Mouse (Mus musculus): ENCODE data around the gene Olfr810. TPM values are rescaled to one million over a fixed set of nuclear protein-coding genes. Genes with fewer than 3 reads are reported as not detected.

Gene Olfr810
- not detected in 2 replicates for polyA plus RNA-seq (2012; rRNA removed)

DNA sequence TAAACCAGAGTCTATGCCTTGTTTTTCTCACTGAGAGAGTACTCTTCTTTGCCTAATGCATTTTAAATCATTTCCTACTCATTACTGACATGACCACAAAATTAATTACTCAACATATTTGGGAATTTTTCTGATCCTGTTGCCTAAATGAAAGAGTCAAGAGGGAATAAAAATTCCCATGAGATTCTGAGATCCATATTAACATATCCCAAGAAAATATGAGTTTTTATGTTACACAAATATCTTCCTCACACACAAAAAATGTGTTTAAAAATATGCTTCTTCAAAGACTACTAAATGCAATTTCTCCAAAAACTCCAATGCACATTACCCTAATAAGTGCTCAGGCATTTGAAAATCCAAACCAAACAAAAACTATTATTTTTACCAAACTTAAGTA, at the start of gene Olfr810:
Gene Olfr810, minus strand, starts transcription at position 101 of the 400 bp plus-strand sequence.
- DNase-seq (ENCODE audit: low read depth, low spot score) = no peak

DNA sequence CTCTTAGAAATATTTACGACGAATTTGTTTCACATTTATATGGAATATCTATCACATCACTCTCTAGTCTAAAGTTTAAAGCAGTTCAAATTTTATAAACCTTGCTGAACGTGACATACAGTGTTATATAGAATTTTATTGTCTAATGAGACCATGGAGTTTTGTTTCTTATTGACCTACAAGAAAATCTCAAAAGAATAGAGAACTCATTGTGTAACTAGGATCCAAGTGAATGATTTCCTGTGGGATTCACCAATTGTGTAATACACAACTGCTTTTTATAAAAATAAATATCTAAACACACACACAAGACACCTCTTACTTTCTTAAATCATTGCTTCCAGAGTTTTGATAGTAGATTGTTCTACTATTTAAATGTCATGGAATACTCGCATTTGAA, 9.6 kb upstream of the Olfr810 start, which contains the start of gene Olfr811:
Gene Olfr811, minus strand, starts transcription at position 101 of the 400 bp plus-strand sequence.
- no peak for DNase-seq (ENCODE audit: low read depth, low spot score)
- WGBS = 72% methylated on average over 4 of the region's 4 CpGs

DNA sequence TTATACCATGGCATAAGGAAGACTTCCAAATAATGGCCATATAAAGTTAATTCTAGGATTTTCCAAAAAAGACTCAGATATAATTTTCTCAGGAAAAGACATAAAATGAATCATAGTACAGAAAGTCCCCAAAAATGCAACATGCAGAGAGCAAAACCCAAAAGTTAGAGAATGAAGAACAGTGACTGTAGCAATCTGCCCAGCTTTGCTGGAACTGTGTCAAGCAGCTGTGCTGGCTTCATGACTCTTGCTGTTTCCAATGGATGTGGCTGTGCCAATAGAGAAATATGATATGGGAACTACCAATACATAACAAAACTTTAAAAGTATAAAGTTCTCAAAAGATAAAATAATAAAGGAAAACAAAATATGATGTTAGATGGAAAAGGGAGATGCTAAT, 16.6 kb downstream of the Olfr810 start:
- DNase-seq (ENCODE audit: low read depth, low spot score) = no peak

- DNase-seq (ENCODE audit: low read depth, low spot score) = no peak
These were observed 20.4 kb downstream of the Olfr810 start, which contains the start of gene Olfr809 for GRCm38 (mm10) chr10:129774338-129774737. TSS of gene Olfr809 (plus strand) at chr10:129774638.

GRCm38 (mm10) chr10:129765182-129765581, 29.5 kb downstream of the Olfr810 start, which contains the start of gene Olfr808:
TSS of gene Olfr808 (plus strand) at chr10:129765482.
- DNase-seq (ENCODE audit: low read depth, low spot score) = no peak
- 83% methylated on average over 1 of the region's 1 CpGs for WGBS

DNA sequence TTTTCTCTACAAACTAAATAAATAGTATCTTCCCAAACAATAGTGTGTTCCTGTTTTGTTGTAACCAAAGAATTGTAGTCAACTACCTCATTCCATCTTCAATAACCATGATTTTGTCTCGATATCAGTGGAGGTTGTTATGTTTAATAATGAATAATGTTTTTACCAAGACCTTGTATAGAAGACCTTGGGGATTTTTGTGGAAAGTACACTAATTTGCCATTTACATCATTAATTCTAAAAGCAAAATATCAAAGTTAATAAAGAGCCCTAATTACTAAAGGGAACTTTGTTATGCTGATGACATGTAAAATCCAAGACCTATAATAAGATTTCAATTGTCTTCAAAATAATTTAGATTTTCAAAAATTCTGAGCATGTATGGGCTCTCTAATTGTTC, 37.0 kb downstream of the Olfr810 start, which contains the start of gene Olfr807:
Gene Olfr807, minus strand, starts transcription at position 101 of the 400 bp plus-strand sequence.
- WGBS = 78% methylated on average over 1 of the region's 1 CpGs
- DNase-seq (ENCODE audit: low read depth, low spot score) = no peak

DNA sequence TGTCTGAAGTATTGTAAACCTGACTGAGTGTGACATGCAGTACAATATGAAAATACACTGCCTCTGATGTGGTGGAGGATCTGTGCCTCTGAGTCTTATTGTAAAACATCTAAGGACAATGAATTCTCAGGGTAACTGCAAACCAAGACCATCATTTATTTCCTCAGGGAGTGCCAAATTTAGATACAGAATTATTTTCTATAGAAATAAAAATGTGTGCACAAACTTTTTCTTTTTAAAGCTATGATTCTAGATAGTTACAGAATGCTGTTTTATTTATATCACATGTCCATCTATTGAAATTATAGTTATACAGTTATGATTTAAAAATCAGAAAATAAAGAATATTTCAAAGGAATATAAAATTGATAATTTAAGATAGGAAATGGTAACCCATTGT, 52.9 kb downstream of the Olfr810 start, which contains the start of gene Olfr806:
Gene Olfr806, minus strand, starts transcription at position 101 of the 400 bp plus-strand sequence.
- no peak for DNase-seq (ENCODE audit: low read depth, low spot score)

Other genes starting within 250 kb of the Olfr810 start
- gene Olfr794, start 227.3 kb downstream of the Olfr810 start, polyA plus RNA-seq (2012; rRNA removed) = not detected in 2 replicates
- gene Olfr796, start 182.3 kb downstream of the Olfr810 start, polyA plus RNA-seq (2012; rRNA removed) = not detected in 2 replicates
- gene Olfr798, start 167.0 kb downstream of the Olfr810 start, polyA plus RNA-seq (2012; rRNA removed) = not detected in 2 replicates
- gene Olfr799, start 157.4 kb downstream of the Olfr810 start, polyA plus RNA-seq (2012; rRNA removed) = not detected in 2 replicates
- not detected in 2 replicates for gene Olfr800, start 137.2 kb downstream of the Olfr810 start, polyA plus RNA-seq (2012; rRNA removed)
- not detected in 2 replicates for gene Olfr801, start 121.1 kb downstream of the Olfr810 start, polyA plus RNA-seq (2012; rRNA removed)
- gene Olfr802, start 106.7 kb downstream of the Olfr810 start, polyA plus RNA-seq (2012; rRNA removed) = not detected in 2 replicates
- gene Olfr803, start 100.6 kb downstream of the Olfr810 start, polyA plus RNA-seq (2012; rRNA removed) = not detected in 2 replicates
- not detected in 2 replicates for gene Olfr804, start 91.7 kb downstream of the Olfr810 start, polyA plus RNA-seq (2012; rRNA removed)
- gene Olfr805, start 65.5 kb downstream of the Olfr810 start, polyA plus RNA-seq (2012; rRNA removed) = not detected in 2 replicates
- gene Olfr806, start 53.0 kb downstream of the Olfr810 start, polyA plus RNA-seq (2012; rRNA removed) = not detected in 2 replicates
- not detected in 2 replicates for gene Olfr807, start 37.1 kb downstream of the Olfr810 start, polyA plus RNA-seq (2012; rRNA removed)
- gene Olfr808, start 29.4 kb downstream of the Olfr810 start, polyA plus RNA-seq (2012; rRNA removed) = not detected in 2 replicates
- not detected in 2 replicates for gene Olfr809, start 20.3 kb downstream of the Olfr810 start, polyA plus RNA-seq (2012; rRNA removed)
- gene Olfr811, start 9.5 kb upstream of the Olfr810 start, polyA plus RNA-seq (2012; rRNA removed) = not detected in 2 replicates
- not detected in 2 replicates for gene Olfr812, start 51.2 kb upstream of the Olfr810 start, polyA plus RNA-seq (2012; rRNA removed)
- not detected in 2 replicates for gene Olfr813, start 60.5 kb upstream of the Olfr810 start, polyA plus RNA-seq (2012; rRNA removed)
- not detected in 2 replicates for gene Olfr814, start 84.9 kb upstream of the Olfr810 start, polyA plus RNA-seq (2012; rRNA removed)
- not detected in 2 replicates for gene Olfr815, start 111.0 kb upstream of the Olfr810 start, polyA plus RNA-seq (2012; rRNA removed)
- gene Olfr816, start 120.7 kb upstream of the Olfr810 start, polyA plus RNA-seq (2012; rRNA removed) = not detected in 2 replicates
- not detected in 2 replicates for gene Olfr818, start 154.2 kb upstream of the Olfr810 start, polyA plus RNA-seq (2012; rRNA removed)
- gene Olfr819, start 172.3 kb upstream of the Olfr810 start, polyA plus RNA-seq (2012; rRNA removed) = not detected in 2 replicates
- not detected in 2 replicates for gene Olfr247, start 181.2 kb upstream of the Olfr810 start, polyA plus RNA-seq (2012; rRNA removed)
- gene Gm10310, start 190.1 kb upstream of the Olfr810 start, polyA plus RNA-seq (2012; rRNA removed) = not detected in 2 replicates
- gene Olfr820, start 217.7 kb upstream of the Olfr810 start, polyA plus RNA-seq (2012; rRNA removed) = not detected in 2 replicates
- gene Olfr821, start 235.4 kb upstream of the Olfr810 start, polyA plus RNA-seq (2012; rRNA removed) = not detected in 2 replicates